Mouse (Mus musculus): ENCODE data around the gene Pxdn. TPM values are rescaled to one million over a fixed set of nuclear protein-coding genes. Genes with fewer than 3 reads are reported as not detected.

Pxdn gene
- 10 to 100 TPM; 61.1 to 68.1 TPM for total RNA-seq (2021)

DNA sequence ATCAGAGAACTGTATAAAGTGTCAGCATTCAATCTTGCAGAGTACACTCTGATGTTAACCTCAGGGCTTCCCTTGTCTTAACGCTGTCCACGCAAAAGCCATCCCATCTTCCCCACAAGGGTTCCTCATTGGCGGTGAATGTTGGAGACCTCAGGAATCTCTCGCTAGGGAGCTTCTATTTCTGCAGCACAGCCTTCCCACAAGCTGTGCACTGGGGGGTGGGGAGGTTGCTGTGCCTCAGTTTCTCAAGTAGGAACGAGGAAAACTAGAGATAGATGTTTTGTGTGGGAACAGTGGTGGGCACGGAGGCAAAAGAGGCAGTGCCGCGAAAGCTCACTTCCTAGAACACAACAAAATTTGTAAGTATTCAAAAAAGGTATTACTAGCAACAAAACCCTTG lies at the start of gene Pxdn:
Gene Pxdn (plus strand): TSS at position 301 of the 400 bp plus-strand sequence.
- DNase-seq (ENCODE audit: extremely low spot score in 1 of 2, low spot score in 1 of 2) = no peak

DNA sequence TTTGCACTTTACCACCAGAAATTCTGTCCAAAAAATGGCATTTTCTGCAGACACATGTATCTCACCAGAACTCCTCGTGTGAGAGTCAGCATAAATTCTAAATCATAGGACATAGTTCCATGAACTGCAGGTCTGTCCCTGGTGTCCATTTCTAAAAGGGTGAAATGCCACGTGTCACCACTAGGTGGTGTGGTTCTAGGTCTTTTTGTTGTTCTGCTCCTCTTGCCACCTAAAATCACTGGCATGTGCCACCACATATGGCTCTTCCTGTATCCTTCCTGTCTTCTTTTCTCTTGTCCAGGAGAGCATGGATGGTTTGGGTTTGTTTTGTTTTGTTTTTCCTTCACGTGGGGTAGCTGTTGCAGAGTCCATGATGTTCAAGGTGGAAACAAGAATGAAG lies 42.7 kb upstream of the Pxdn start:
- peak in 1 of 2 experiments; percentile 43 for DNase-seq (ENCODE audit: extremely low spot score in 1 of 2, low spot score in 1 of 2)

GRCm38 (mm10) chr12:29897533-29898085 lies 39.8 kb upstream of the Pxdn start:
- DNase-seq (ENCODE audit: extremely low spot score in 1 of 2, low spot score in 1 of 2) = no peak

DNA sequence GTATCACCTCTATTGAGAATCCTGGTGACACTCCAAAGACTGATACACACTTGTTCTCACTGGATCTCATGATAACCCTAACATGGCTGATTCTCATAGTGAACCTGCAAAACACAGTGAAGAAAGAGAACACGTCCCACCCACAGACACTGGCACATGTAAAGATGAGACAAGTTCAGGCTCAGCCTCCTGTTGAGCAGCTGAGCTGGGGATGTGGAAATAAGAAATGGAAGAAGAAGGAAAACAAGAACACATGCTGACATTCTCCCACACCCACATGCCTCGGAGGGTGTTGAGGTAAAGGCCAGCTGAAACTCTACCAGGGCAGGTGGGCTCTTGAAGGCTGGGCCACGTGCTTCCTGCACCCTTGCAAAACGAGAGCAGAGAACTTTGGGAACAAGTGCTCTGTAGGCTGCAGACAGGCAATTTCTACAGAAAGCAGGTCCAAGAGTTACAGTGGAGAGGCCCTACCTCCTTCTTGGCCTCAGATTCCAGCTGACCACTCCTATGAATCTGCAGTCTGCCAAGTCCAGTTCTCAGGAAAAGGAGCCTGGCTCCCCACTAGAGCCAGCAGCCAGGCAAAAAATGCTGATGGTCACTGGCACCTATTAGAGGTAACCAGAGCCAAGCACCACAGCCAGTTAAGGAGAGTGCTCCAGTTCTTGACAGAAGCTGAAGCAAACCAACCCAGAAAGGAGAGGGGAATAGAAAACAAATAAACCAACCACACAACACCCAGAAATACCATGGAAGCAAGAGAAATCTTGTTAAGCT lies 33.1 kb upstream of the Pxdn start:
- DNase-seq (ENCODE audit: extremely low spot score in 1 of 2, low spot score in 1 of 2) = no peak

- peak in 1 of 2 experiments; percentile 52 for DNase-seq (ENCODE audit: extremely low spot score in 1 of 2, low spot score in 1 of 2)
Observed at GRCm38 (mm10) chr12:29907056-29907455, 30.4 kb upstream of the Pxdn start.

- DNase-seq (ENCODE audit: extremely low spot score in 1 of 2, low spot score in 1 of 2) = no peak
Observed at GRCm38 (mm10) chr12:29916139-29916538, 21.3 kb upstream of the Pxdn start.

DNA sequence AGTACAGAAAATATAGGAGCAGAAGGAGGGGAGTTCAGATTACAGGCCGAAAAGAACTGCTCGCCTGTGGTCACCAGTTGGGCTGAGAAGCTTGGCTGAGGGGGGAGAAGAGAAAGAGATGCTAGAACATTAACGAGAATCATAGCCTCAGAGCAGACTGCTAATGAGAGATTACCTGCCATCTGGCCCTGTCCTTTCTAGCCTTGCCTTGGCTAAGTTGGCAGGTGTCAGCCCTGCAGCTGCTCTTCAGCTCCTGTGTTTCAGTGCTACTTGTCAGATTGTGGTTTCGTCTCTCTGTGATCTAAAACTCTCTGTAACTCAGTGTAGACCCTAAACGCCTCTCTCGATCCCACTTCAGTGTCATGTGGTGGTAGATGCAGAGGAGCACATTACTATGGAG lies 20.6 kb upstream of the Pxdn start:
- DNase-seq (ENCODE audit: extremely low spot score in 1 of 2, low spot score in 1 of 2) = no peak

DNA sequence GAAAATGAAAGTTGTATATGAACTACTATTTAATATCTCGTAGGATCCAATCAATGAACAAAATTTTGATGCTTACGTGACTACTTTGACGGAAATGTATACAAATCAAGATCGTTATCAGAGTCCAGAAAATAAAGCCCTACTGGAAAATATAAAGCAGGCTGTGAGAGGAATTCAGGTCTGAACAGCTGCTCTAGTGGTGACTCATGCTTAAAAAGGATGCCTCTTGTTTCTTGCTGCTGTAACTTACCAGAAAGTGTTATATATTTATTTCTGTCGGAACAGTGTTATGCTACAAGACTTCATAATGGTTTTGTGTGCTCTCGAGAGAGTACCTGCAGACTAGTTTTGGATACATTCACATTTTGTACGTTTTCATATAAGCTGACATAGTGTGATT lies 17.1 kb upstream of the Pxdn start:
- no peak for DNase-seq (ENCODE audit: extremely low spot score in 1 of 2, low spot score in 1 of 2)

DNA sequence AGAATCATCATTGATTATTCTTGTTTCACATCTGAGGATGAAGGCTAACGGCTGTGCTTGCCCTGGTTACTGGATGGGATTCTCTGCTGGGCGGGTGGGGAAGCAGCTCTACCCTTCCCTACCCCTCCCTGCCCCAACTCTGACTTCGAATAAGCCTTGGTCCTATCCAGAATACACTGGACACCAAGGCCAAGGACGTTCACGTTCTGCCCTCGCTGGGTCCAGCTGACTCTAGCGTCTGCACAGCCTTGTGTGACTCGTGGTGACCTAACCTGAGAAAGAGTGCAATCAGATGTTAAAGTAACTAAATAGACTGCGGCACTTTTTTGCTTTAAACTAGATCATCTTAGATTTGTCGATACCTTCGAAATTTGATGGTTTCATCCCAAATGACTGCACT lies 15.9 kb upstream of the Pxdn start:
- DNase-seq (ENCODE audit: extremely low spot score in 1 of 2, low spot score in 1 of 2) = no peak

DNA sequence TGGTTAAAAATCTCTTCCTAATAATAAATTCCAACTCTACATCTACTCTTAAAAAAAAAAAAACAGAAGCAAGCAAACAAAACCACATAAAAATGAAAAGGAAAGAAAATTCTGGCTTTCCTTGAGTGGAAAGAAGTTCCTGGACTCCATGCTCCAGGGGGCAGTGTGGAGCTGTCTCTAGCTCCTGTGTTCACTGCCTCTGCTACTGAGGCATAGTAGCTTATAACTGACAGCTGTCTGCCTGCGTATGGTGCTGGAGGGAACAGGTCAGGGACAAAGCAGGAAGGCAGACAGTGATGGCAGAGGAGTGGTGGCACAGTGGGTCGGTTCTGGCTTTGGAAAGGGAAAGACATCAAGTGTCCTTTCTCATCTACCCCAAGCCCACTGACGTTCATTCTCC lies 10.5 kb upstream of the Pxdn start:
- peak; percentile 52 to 89 for DNase-seq (ENCODE audit: extremely low spot score in 1 of 2, low spot score in 1 of 2)

DNA sequence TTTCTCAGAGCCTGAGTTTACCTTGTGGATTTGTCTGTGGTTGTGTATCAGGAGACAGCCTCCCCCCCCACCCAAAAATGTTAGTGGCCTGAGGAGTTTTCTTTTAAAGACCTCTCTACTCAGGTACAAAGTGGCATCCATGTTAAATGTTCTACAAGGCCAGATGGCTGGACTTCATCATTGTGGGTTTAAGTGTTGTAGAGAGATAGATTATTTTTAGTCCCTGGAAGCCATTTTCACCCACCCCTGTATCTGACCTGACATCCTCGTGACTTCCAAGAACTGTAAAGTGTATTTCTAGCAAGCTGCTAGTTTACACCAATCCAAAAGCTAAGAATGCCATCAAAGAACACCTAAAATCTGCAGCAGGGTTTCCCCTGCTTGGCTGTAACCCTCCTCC lies 6.8 kb upstream of the Pxdn start:
- DNase-seq (ENCODE audit: extremely low spot score in 1 of 2, low spot score in 1 of 2) = no peak

DNA sequence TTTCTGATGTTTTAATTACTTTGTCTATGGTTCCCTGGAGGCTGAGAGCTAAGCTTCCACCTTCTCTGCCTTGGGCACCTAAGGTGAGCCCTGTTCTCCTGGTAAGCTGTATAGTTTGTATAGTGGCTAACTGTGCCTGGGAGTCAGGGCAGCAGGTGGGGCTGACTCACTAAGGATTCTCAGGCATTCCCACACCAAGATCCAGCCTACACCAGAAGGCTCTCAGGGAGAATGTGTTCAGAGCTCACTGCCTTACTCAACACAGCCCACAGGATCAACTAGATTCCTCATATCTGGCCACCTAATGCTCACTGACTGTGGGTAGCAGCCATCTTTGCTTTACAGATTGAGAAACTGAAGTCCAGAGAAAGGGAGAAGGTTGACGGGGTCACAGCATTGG lies 4.5 kb upstream of the Pxdn start:
- no peak for DNase-seq (ENCODE audit: extremely low spot score in 1 of 2, low spot score in 1 of 2)

DNA sequence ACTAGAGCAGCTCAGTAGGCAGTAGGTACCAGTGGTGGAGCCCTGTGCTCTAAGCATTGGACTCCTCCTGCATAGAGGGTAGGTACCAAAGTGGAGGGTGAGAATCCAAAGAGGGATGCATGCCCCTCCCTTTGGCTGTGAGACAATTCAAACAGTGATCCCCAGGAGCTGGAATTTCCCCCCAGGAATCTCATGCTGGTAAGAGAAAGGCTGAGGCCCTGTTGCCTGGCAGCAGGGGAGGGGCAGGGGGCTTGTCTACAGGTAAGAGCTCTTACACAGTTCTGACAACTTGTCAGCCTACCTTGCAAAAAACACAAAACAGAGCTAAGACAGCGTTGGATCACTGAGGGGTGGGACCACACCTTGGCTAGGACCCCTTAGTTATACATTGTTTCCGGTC lies 3.9 kb upstream of the Pxdn start:
- DNase-seq (ENCODE audit: extremely low spot score in 1 of 2, low spot score in 1 of 2) = no peak

DNA sequence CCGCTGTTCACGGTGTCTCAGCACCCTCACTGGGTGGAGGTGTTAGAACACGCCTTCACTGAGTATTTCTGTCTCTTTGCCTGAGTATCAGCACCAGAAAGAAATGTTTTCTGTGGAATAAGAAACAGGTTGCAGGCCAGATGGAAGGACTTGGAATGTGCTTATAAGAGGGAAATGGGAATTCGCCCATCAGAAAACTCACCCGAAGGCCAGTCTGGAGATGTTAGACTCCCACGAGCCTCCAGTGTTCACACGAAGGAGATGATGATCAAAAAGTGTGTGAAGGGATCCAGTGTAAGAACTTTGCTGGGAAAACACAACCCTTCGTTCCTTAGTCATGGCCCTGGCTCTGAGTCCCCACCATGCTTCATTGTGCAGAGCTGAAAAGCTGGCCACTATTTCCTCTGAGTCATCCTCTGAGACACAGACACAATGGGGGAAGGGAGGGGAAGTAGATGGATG lies 3.3 kb upstream of the Pxdn start:
- DNase-seq (ENCODE audit: extremely low spot score in 1 of 2, low spot score in 1 of 2) = no peak

GRCm38 (mm10) chr12:29937851-29938375 lies 505 bp downstream of the Pxdn start:
- peak; percentile 40 to 65 for DNase-seq (ENCODE audit: extremely low spot score in 1 of 2, low spot score in 1 of 2)

DNA sequence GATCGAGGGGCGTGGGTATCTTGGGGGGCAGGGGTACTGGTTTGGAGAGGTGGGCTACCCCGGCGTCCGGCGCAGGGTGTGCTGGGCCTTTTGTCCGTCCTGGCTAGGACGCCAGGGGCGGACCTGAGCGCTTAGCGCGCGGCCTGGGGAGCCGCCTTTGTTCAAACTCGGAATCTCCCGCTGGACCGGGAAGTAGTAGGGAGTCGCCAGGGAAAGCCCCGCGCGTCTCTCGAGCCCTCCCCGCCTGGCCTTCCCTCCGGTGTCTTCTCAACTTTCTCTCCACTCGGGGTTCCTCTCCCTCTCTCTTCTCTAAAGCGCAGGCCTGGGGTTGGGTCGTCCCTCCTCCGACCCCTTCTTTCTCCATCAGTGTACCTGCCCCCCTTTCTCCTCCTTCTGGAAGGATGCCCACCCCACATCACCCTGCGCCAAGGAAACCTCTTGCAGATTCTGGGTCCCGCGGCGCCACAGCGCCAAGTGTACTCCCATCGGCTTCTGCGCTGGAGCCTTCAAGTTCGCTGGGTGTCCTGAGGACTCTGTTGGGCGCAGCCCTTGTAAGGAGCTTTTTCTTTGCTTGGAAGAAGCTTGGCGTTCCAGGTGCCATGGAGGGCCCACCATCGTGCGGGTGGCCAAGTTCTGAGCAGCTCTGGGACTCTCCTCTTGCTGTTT lies 1.1 kb downstream of the Pxdn start:
- peak; percentile 39 to 50 for DNase-seq (ENCODE audit: extremely low spot score in 1 of 2, low spot score in 1 of 2)

DNA sequence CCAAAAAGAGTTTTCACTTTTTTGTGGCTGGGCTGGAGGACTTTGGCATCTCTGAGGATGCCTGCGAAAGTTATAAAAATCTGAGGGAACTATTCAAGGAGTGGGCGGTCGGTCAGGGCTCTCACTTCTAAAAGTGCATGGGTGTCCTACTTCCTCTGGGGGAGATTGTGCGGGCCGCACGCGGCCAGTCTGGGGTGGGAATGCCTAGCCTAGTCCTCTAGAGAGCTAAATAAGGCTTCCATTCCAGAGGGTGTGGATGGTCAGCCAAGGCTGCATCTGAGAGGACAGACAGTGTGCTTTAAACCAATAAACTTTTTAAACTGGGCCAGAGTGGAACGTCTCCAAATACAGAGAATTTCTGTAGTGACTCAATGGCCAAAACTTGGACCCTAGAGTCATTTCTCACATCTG lies 1.9 kb downstream of the Pxdn start:
- DNase-seq (ENCODE audit: extremely low spot score in 1 of 2, low spot score in 1 of 2) = no peak

GRCm38 (mm10) chr12:29942435-29942834 lies 5.0 kb downstream of the Pxdn start:
- no peak for DNase-seq (ENCODE audit: extremely low spot score in 1 of 2, low spot score in 1 of 2)

GRCm38 (mm10) chr12:29944650-29945049 lies 7.2 kb downstream of the Pxdn start:
- no peak for DNase-seq (ENCODE audit: extremely low spot score in 1 of 2, low spot score in 1 of 2)

DNA sequence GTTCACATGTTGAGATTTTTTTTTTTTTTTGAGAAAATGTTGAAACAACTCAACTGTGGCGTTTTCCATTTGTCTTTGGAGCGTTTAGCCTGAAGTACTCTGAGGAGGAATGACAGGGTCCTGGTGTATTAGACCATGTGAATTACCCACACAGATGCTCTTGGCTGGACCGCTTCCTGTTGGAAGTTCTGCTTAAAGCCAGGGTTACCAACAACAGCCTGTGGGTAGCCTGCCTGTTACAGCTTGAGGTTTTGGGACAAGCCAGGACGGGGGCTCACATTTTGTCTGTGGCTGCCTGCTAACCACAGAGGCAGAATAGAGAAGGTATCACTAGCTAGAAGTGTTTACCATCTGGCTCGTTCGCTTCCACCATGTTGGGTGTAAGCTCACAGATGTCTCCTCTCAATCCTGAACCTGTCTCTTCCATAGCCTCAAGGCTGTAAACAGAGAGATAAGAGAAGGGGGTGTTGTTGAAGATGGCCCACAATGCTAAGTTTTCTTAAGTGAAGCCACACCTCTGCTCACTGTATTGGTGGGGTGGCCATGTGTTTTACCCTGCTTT lies 7.9 kb downstream of the Pxdn start:
- no peak for DNase-seq (ENCODE audit: extremely low spot score in 1 of 2, low spot score in 1 of 2)

DNA sequence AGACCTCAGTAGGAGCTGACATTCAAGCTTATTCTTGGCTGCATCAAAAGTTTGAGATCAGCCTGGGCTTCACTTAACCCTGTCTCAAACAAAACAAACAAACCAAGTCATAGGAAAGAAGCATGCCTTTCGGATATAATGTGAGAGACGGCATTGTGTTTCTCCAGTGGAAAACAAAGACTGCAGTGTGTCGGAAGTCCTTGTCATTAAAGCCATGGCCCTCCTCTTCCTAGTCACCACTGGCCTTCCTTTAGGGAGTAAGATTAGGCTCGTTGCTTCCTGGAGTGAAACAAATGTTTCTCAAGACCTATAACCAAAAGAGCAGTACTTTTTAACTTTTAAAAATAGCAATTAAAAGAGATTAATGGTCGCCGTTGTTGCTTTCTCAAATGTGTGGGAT lies 13.6 kb downstream of the Pxdn start:
- DNase-seq (ENCODE audit: extremely low spot score in 1 of 2, low spot score in 1 of 2) = no peak

All from layer of hippocampus, postnatal 25 days (tissue).